Mouse (Mus musculus) mouse embryonic stem cell (cell line): ENCODE results near the gene Irgm1.
"Not testable (repeated sequence)": the region's sequence is repeated elsewhere in the genome, so short reads cannot be mapped to it uniquely, and the experiment has no call there.

ENCODE experiments used
- in situ Hi-C, 2 experiments: fragments of 300-500 bp; cut with MboI; formaldehyde crosslinking; loops; 1 replicate in 1 of 2; 3 replicates in 1 of 2; pipeline ENCODE4 v1.14.3; 2019 to 2020; ENCODE audit warnings: low sequenced_read_pairs in 2 of 2, low pct_unique_long_range_greater_than_20kb in 1 of 2, mixed read lengths in 1 of 2; ENCODE audit not compliant: unreplicated experiment in 1 of 2

Irgm1 gene

DNA sequence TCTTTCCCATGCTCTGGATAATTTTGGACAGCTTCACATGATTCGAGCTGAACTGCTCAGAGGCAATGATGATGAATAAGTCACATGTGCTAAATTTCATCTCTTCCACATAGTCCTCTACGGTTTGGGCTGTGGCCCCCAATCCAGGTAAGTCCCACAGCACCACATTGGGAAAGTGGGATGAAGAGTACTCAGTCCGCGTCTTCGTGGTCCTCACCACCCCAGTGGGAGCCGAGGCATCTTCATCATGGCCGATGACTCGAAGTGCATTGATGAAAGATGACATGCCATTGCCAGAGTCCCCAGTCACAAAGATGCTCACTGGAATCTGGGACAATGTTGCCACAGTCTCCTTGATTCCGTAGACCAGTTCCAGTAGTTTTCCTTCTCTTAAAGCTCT is 5.0 kb downstream of the Irgm1 start:
- in situ Hi-C loops, result loop anchor here (25.0 kb wide), 1 partner anchor 396 kb away; no protein-coding TSS in a partner anchor

DNA sequence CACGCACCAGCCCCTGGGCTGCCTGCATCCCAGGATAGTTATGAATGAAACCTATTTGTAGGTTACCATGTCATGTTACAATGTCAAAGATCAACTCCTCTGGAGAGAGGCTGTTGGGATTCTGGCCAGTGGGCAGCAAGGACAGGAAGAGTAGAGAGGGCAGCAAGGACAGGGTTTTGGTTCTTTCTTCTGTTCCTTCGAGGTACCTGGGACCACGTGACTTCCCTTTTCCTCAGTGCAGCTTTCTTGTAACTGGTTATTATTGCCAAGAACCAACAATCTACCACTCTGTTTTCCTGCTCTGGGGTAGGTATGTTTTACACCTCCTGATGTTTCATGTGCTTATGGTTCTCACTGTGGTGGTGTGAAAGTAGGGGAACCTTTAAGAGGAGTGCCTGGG is 7.7 kb downstream of the Irgm1 start:
- in situ Hi-C loops, result loop anchor here (25.0 kb wide), 1 partner anchor 398 kb away; no protein-coding TSS in a partner anchor

DNA sequence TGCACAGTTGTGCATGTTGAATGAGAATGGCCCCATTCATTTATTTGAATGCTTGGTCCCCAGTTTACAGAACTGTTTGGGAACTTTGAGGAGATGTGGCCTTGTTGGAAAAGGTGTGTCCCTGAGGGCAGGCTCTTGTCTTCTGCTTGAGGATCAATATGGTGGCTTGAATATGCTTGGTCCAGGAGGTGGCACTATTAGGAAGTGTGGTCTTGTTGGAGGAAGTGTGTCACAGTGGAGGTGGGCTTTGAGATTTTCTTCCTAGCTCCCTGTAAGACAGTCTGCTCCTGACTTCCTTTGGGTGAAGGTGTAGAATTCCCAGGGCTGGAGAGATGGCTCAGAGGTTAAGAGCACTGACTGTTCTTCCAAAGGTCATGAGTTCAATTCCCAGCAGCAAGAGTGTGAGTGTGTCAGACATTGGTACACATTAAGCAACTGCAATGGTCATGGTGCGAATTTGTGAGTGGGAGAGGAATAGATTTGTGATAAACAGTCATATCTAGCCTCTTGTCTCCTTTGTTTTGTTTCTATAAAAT is 8.6 kb downstream of the Irgm1 start:
- in situ Hi-C loops, result loop anchor here (25.0 kb wide), 1 partner anchor 399 kb away; no protein-coding TSS in a partner anchor

DNA sequence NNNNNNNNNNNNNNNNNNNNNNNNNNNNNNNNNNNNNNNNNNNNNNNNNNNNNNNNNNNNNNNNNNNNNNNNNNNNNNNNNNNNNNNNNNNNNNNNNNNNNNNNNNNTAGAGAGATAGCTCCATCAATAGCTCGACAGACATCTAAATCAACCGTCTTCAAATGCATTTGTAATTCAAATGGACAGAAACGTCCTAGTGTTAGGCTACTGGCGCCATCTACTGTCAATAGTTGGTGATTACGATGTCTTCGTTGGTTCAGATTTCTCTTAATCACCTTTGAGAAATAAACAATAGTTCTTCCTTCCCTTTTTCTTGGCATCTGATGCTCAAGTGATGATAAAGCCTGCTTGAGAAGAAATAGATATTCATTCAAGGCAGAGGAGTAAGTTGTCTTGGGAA is 12.5 kb downstream of the Irgm1 start:
- in situ Hi-C loops, result loop anchor here (5.0 to 25.0 kb wide), 2 partner anchors 72 to 403 kb away; no protein-coding TSS in a partner anchor

DNA sequence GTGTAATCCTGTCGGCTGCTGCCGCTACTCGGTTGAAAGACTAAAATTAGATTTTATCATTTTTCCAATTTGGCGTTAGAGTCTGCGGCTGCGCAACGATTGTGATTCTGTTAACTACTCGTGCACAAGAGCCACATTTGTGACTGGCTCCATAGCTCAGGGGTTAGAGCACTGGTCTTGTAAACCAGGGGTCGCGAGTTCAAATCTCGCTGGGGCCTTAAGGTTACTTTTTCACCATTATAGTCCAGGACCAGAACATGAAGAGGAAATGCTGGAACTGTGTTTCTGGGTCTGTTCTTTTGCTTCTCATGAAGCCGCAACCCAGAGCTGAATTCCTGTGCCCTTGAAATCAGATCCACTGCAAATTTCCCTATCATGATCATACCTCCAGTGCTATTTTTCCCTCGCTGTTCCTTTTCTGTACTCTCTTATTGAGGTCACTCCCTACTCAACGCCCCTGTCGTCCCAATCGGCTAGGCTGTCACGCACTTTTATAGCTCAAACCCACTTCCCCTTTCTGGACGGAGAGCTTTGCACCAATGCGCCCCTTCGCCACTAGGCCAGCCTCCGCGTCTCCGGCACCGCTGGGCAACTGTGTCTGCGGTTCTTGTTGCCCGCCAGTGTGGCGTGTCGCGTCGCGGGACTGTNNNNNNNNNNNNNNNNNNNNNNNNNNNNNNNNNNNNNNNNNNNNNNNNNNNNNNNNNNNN is 17.9 kb downstream of the Irgm1 start:
- in situ Hi-C loops, result loop anchor here (5.0 to 25.0 kb wide), 3 partner anchors 36 to 409 kb away; partner anchors contain the start of gene Trim41 (in 1 of the 2)

DNA sequence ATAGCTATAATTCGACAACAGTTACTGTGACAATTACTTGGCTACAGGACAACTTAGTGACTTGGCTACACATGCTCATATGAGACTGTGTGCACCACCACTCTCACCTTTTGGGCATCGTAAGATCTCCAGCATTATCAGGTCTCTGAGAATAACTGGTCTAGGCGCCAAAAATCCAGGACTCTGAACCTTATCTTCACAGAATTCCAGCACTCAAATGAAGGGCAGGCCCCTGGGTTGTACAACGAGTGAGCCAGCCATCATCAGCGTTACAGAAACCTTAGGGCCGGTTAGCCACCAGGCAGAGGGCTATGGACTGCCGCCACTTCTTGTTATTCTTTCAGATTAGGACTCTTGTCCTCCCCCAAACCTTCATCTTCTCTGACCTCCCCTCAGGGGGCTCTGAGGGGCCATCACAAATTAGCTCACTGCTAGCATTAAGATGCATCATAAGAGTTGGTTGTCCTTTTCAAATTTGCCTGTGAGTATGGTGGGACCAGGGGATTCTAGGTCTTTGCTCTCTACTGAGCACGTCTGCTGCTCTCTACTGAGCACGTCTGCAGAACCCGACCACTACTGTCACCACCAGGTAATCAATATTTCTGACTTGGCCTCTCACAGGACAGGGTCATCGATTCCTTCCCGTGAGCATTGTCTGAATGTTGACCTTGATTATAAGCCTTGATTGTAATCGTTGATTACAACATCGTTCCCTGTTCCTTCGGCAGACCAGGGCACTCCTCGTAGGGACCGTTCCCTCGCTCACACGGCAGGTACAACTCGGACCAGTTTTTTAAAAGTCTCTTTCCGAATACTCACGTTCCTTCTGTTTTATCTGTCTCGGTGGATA is 18.6 kb downstream of the Irgm1 start:
- in situ Hi-C loops, result loop anchor here (5.0 to 25.0 kb wide), 3 partner anchors 36 to 409 kb away; partner anchors contain the start of gene Trim41 (in 1 of the 2)

DNA sequence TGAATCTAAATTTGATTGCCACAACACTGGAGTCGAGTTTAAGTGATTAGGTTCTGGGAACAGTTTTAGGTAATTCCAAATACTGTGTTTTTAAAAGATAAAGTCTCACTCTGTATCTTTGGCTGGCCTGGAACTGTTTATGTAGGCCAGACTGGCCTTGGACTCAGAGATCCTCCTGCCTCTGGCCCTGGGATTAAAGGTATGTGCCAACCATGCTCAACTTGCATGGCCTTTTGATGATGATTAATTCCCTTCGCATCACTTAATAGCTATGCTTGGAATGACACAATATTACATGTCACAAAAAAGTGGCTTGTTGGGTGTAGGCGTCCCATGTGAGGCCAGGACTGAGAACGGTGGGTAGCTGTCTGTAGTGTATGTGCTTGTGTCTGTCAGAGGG is 19.3 kb downstream of the Irgm1 start:
- in situ Hi-C loops, result loop anchor here (5.0 to 25.0 kb wide), 3 partner anchors 35 to 410 kb away; partner anchors contain the start of gene Trim41 (in 1 of the 2)

DNA sequence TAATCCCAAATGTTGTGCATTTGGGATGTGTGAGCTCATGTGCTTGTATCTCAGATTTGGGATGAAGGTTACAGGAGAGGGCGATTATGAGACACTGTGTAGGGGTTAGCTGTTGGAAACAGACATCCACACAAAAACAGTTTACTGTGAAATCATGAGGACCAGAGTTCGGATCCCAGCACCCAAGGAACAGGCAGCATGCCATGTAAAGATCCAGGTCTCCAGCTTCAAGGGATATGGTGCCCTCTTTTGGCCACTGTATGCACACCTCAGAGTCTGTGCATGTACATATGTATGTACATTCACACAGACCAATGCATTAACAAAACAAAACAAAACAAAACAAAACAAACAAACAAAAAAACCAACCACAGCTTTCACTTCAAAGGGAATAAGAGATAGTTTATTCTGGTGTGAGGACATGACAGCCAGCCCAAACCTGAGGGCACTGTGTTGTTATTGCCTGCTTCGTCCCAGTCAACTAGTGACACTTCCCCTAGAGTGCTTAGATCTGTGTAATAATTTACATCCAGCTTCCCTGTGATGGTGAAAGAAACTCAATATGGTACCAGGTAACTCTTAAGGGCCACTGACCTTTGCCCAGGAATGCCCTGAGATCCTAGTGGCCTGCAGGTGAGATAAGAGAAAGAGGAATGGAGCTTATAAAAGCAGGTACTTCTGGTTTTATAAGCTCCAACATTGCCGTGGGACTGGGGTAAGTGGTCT is 20.1 kb downstream of the Irgm1 start:
- in situ Hi-C loops, result loop anchor here (5.0 to 25.0 kb wide), 3 partner anchors 34 to 411 kb away; partner anchors contain the start of gene Trim41 (in 1 of the 2)

DNA sequence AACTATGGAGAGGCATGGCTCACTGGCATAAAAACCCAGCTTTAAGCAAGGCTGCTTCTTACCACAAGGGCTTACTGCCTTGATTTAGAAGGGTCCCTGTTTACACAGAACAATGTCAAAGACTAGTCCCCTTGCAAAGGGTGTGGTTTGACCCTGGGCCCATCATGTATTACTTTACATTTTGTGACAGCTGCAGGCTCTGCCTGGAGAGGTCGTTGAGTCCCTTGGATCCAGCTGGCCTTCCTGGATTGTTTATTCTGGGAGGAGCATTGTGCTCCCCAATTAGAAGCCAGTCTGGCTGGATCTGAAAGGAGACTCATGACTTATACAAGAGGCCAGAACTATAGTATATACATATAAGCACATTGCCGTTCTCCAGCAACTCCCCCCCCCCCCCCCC is 21.2 kb downstream of the Irgm1 start:
- in situ Hi-C loops, result loop anchor here (5.0 to 25.0 kb wide), 3 partner anchors 33 to 412 kb away; partner anchors contain the start of gene Trim41 (in 1 of the 2)

DNA sequence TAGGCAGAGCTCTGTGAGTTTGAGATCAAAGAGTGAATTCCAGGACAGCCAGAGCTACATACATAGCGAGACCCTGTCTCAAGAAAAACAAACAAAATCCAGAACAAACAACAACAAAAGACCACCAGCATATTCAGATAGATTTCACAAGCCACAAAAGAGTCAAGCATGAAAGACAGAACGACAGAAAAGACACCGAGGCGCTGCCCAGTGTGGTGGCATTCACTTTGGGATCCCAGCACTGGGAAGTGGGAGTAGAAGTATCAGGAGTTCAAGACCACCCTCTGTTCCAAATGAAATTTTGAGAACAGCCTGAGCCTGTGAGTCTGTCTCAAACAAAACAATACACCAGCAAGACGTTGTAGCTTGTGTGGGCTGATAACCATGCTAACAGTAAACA is 24.6 kb downstream of the Irgm1 start:
- in situ Hi-C loops, result no loop called here

DNA sequence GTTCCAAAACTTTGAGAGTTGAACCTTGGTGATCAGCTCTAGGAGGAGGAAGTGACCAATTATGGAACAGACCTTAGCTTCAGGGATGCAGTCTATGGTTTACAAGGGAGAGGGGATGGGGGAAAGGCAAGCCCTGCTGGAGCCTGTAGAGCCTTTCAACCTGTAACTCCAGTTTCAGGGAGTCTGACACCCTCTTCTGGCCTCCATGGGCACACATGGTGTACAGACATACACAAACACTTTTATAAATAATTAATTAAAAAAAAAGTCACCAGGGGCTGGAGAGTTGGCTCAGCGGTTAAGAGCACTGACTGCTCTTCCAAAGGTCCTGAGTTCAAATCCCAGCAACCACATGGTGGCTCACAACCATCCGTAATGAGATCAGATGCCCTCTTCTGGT is 25.1 kb downstream of the Irgm1 start:
- in situ Hi-C loops, result not testable (repeated sequence)

DNA sequence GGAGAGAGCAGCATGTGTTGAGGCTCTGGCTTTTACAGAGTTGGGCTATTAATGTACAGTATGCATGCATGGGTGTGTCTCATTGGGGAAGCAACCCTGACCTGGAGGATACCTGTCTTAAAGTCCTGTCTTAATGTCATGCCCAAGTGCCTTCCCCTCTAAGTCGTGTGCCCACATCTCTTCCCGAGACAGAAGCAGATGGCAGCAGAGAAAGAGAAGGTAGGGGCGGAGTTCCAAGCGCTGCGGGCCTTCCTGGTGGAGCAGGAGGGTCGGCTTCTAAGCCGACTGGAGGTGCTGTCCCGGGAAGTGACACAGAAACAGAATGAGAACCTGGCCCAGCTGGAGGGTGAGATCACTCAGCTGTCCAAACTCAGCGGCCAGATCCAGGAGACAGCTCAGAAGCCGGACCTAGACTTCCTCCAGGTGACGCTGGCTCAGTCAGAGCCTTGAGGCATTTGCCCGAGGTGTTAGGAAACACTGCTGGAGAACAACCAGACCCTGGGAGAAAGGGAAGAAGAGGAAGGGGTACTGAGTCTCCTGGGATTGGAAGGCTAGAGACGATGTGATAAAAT is 26.2 kb downstream of the Irgm1 start:
- in situ Hi-C loops, result no loop called here

DNA sequence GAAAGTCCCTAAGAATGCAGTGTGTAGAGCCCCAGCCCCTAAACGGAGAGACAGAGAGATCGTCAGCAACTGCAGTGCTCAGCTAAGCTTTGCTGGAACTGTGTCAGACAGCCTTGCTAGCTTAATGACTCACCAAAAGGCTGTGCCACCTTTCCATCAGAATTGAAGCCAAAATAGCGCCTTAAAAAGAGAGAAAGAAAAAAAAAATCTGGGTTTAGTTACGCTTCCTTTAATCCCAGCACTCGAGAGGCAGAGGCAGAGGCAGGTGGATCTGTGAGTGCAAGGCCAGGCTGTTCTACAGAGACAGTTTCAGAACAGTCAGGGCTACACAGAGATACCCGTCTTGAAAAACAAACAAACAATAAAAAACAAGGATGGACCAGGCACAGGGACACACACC is 27.2 kb downstream of the Irgm1 start:
- in situ Hi-C loops, result no loop called here

DNA sequence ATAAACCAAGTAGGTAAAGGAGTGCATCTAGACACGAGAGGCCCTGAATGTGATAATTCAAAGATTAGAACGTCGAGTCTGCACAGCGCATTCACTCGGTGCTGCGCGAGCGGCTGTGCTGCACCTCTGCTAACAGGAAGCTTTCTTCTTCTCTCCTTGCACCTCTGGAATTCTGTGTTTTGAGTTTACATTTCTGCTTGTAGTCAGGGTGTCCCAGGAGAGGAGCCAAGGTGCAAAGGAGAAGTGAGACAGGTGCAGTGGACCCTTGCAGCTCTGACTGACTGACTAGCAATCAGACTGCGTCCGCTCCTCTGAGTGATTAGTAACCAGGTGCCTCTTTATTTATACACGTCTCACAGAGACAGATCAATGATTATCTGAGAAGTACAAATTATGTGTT is 28.3 kb downstream of the Irgm1 start:
- in situ Hi-C loops, result no loop called here

DNA sequence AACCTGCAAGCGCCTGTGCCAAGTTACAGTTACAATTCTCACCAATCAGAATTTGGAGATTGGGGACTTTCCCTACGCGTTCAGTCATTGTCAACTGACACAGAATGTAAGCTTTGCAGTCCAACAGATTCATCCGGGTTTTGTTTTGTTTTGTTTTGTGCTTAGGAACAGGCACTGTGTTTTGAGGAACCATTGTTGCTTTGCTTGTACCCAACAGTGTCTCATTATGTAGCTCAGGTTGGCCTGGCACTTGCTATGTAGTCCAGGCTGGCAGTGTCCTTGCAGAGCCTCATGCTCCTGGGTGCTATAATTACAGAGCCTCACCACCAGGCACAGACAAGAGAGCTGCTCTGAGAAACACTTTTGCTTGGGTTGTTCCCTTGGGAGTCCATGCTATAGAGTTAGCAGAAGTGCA is 29.1 kb downstream of the Irgm1 start:
- in situ Hi-C loops, result no loop called here

DNA sequence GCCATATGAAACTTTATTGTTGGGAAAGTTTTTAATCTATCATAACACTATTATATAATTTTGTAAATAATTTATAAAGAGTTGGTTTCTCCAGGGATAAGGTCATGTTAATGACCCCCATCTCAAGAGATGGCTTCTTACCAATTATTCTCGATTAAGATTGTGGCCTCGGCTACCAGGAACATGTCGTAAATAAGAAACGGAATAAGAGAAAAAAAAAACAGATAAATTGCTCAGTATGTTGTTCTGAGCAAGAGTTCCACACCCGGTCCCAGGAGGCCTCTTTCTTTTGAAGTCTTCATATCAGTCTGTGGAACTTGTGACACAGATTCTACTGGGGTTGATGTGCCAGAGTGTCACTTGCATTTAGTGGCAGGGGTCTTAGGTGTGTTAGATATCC is 30.3 kb downstream of the Irgm1 start:
- in situ Hi-C loops, result no loop called here

DNA sequence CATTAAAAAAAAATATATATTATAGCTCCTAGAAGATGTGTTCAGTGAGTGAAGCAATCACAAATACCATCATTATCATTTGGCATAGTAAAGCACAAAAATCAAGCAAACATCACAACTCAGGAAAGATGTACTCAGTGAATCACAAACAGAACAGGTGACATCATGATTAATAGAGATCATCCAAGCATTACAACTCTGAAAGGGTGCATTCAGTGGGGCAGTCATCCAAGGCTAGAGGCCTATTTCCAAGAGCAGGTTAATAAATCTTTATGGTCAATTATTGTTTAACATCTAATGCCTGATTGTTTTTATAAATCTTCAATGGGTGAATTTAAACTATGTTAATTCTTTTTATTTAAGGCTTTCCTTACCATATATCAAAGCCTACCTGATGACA is 30.7 kb downstream of the Irgm1 start:
- in situ Hi-C loops, result no loop called here
